Mouse (Mus musculus) cerebellum, postnatal 4 days (tissue): Measurements from ENCODE around the gene Shroom1.
A peak's percentile ranks its signal among the peaks of the same experiment; 100 is the strongest.
"Not testable (repeated sequence)": the region's sequence is repeated elsewhere in the genome, so short reads cannot be mapped to it uniquely, and the experiment has no call there.

Source experiments
- DNase-seq, 2 experiments: peaks; one replicate each; pipeline ENCODE4 v3.0.0; 2022; ENCODE audit warnings: low spot score in 2 of 2, mixed read lengths in 1 of 2

Shroom1 gene

GRCm38 (mm10) chr11:53456474-53457371 is at the start of gene Shroom1, which contains the start of gene Gm10447:
Shroom1 (plus strand) TSS chr11:53457205.
Gm10447 (minus strand) TSS chr11:53457110.
- DNase-seq: no peak

GRCm38 (mm10) chr11:53411738-53412137 is 45.3 kb upstream of the Shroom1 start:
- DNase-seq: no peak

DNA sequence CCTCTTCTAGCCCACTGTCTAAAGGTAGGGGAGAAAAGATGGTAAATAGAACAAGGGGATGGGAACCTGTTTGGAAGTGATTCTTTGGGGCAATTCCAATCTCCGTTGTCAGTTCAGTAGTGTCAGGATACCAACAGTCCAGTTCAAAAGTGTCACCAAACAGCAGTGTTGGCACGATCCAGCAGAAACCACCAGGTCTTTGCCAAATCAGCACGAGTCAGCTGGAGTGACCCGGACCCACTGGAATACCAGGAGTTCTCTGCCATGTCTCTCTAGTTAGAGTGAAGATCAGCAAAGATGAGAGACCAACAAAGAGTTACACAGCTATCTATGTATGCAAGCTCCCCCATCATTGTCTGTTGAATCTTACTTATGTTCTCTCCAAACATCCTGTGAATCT is 43.1 kb upstream of the Shroom1 start:
- no peak for DNase-seq

DNA sequence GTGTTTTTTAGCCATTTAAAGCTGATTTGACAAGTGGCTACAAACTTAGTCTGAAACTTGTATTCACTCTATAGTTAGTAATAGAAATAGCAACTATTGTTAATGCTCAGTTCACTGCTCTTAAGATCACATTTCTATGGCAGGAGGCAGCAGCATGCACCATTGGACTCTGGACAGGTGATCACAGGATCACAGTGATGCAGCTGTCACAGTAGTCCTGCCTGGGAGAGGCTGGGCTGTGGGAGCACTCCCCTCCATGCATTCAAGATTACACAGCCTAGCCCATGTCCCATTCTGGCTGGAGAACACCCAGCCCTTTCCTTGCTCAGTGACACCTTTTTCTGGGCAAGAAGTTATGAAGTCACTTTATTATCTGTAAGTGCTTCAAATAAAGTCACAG is 39.0 kb upstream of the Shroom1 start:
- DNase-seq: no peak

GRCm38 (mm10) chr11:53423036-53423435 is 34.0 kb upstream of the Shroom1 start, which contains the start of gene Leap2:
Leap2 (minus strand) TSS chr11:53423170.
- DNase-seq: no peak

GRCm38 (mm10) chr11:53424826-53425225 is 32.2 kb upstream of the Shroom1 start:
- DNase-seq: no peak

GRCm38 (mm10) chr11:53425251-53425650 is 31.8 kb upstream of the Shroom1 start:
- no peak for DNase-seq

DNA sequence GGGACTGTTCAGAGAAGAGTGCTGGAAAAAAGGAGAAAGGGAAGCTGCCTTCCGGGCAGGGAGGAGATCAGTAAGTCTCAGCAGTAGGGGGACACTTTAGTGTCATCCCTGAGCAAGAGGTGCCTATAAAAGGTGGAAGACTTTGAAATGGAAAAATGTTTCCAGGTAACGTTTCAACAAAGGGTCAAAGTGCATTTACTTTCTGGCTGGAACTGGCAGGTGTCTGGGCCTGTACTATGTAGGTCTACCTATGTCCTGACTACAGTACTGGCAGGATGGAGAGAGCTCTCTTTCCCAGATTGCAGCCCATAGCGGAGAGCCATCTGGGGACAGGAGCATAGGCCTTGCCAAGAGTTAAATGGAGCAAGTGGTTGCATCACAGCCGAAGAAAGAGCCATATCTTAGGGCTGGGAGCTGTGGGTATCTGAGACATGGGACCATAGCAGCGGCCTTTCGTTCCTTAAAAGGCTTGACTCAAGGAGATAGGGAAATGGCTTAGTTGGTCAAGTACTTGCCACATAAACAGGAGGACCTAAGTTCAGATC is 31.2 kb upstream of the Shroom1 start:
- DNase-seq: no peak

- not testable (repeated sequence) for DNase-seq
These were observed 30.1 kb upstream of the Shroom1 start for GRCm38 (mm10) chr11:53426914-53427313.

GRCm38 (mm10) chr11:53427993-53428715 is 28.9 kb upstream of the Shroom1 start:
- no peak for DNase-seq

GRCm38 (mm10) chr11:53428716-53429057 is 28.3 kb upstream of the Shroom1 start:
- DNase-seq: no peak

DNA sequence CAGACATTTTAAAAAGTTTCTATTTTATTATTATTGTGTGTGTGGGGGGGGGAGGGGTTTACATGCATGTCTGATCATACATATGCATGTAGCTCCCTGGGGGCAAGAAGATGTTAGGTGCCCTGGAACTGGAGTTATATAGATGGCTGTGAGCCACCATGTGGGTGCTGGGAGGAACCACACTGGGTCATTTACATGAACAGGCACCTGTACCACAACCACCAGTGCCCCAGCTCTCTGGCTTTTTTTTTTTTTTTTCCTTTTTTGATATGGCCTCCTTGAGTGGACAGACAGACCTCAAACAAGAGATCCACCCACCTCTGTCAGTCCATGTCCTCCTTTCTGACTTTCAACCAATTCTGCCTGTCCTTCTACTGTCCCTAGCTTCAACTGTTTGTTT is 27.8 kb upstream of the Shroom1 start:
- DNase-seq: no peak

- no peak for DNase-seq
These were observed 26.7 kb upstream of the Shroom1 start for GRCm38 (mm10) chr11:53430300-53430669.

GRCm38 (mm10) chr11:53430670-53431346 is 26.2 kb upstream of the Shroom1 start, which contains the start of the genes Uqcrq and Gdf9:
Uqcrq (minus strand) TSS chr11:53430831.
Gdf9 (plus strand) TSS chr11:53431023.
- peak; percentile 83 to 96 for DNase-seq

DNA sequence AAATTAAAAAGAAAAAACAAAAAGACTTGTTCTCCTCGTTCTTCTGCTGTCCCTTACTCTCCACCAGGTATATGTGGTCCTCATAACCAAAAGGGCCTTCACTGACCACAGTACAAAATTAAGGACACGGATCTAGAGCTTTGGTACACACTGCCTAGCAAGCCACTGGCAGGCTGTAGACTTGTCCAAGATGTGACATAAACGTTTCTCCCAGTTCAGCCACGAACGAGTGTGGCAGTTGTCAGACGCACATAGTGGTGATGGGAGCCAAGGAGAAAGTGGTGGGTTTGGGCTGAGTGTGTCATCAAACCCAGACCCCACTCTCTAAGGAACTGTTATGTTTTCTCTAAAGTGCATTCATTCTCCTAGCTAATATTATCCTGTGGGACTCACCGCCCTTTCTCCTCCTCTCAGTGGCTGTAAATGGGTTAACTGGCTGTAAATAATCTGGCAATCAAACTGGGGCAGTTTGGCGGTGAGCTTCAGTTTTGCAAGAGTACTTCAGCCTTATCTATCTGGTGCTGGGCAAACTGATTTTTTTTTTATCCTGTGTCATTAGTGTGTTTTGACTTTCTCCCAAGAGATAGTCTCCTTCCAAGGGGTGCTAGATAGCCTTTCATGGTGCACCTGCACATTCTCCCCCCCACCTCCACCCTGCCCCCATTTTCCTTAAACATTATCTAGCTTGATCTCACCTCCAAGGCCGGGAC is 25.5 kb upstream of the Shroom1 start:
- no peak for DNase-seq

DNA sequence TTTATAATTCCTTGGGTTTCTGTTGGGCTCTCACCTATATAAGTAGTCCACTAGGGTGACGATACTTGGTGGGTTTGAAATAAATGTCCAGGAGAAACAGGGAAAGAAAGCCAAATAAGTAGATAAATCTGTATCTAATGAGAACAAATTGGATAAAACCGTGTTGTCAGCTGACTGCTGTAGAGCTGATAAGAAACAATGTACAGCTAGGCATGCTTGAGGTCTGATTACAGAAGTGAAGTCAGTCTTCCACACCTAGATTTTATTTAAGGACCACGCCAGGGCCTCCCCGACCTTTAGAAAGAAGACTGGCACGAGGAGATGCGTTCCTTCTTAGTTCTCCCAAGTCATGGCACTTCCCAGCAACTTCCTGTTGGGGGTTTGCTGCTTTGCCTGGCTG is 23.9 kb upstream of the Shroom1 start:
- no peak for DNase-seq

GRCm38 (mm10) chr11:53435504-53435903 is 21.5 kb upstream of the Shroom1 start:
- DNase-seq: no peak

DNA sequence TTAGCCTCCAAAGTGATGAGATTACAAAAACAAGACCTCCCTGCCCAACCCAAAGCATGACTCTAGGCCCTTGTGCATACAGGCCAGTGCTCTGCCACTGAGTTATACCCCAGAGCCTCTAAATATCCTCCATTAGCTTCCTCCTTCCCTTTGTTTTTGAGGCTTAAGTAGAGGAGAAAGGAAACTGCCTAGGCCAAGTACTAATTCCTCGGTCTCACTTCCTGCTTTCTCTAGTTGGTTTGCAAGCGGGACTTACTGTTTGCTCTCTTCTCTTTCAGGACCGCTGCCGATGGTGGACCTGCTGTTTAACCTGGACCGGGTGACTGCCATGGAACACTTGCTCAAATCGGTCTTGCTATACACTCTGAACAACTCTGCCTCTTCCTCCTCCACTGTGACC is 20.7 kb upstream of the Shroom1 start:
- no peak for DNase-seq

DNA sequence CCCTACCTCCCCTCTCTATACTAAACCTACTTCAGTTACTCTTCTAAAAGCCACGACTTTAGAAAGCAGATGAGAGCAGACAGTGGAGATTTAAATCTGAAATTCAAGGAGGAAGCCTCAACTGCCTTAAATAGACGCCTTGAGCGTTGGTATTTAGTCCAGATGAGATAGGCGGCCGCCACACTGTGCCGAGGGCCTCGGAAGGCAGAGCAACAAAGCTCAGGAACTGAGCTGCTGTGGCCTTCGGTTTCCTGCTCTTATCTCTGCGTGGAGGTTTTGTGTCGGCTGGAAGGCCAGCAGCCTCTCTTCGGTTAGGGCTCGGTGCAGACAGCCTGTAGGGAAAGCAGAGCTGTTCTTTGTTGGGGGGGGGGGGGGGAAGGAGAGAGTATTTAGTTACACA is 15.1 kb upstream of the Shroom1 start:
- no peak for DNase-seq

- no peak for DNase-seq
These were observed 13.1 kb upstream of the Shroom1 start for GRCm38 (mm10) chr11:53443861-53444260.

DNA sequence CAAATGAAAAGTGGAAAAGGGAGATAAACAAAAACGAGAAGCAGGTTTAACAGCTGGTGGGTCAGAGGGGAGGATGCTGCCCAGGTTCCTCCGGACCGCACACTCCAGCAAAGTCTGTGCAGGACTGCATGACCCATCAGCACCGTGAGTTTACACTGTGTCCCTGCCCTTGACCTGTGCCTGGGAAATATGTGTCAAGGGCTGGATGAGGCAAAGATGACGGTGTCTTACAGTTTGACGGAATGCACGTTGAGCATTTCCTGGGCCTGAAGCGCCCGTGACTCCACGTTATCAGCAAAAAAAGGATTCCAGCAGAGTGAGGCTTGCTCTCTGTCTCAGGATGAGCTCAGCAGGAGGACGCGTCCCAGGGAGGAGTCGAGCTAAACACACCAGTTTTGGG is 11.4 kb upstream of the Shroom1 start:
- no peak for DNase-seq
